Mouse (Mus musculus): Measurements from ENCODE around the gene C2.
"Not testable (repeated sequence)": the region's sequence is repeated elsewhere in the genome, so short reads cannot be mapped to it uniquely, and the experiment has no call there.

The C2 gene

GRCm38 (mm10) chr17:34874321-34874720 lies 23.7 kb downstream of the C2 start:
- DNase-seq = no peak

DNA sequence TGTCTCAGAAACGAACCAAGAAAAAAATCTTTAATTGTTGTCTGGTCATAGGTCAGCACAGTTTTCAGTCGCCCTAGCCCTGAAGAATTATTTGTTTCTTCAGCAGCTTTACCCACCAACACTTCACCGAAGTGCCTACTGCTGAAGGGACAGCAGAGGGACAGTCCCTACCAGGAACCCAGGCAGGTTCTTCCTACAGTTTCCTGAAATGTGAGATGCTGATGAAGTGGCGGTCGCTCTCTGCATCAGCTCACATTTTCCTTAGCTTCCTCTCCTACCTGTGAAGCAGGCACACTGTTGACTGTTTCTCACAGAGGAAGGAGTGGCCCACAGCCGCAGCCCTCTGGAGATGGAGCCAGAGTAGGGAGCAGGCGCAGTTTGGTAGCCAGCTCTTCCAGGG lies 32.1 kb downstream of the C2 start:
- DNase-seq = no peak

DNA sequence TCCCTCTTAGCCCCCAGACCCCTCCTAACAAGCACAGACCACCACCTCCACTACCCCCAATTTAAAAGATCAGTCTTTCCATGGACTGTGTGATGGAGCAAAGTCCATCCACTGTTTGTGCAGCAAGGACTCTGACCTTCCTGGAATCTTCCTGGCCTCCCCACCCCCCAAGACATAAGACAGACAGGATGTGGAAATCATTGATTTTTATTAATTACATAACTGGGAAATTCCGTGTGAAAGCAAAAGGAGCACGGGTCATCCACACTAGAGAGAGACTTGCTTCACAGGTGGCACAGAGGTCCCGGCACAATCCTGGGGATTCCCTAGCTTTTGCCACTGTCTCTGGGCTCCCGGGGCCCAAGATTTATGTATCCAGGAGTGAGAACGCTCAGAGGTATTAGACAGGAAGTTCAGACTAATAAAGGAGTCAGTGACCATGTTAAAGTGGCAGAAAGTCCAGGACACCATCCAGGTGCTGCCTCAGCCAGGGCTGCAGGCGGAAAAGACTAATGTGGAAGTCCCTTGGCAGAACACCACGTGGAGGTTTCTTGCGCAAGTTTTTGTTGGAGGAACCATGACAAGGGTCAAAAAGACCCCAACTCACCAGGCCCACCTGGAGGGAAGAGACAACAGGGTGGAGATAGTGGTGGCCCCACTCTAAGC lies 35.5 kb downstream of the C2 start, which contains the start of gene Cfb:
Cfb (minus strand) TSS at position 103 of the 666 bp plus-strand sequence.
- DNase-seq = no peak

DNA sequence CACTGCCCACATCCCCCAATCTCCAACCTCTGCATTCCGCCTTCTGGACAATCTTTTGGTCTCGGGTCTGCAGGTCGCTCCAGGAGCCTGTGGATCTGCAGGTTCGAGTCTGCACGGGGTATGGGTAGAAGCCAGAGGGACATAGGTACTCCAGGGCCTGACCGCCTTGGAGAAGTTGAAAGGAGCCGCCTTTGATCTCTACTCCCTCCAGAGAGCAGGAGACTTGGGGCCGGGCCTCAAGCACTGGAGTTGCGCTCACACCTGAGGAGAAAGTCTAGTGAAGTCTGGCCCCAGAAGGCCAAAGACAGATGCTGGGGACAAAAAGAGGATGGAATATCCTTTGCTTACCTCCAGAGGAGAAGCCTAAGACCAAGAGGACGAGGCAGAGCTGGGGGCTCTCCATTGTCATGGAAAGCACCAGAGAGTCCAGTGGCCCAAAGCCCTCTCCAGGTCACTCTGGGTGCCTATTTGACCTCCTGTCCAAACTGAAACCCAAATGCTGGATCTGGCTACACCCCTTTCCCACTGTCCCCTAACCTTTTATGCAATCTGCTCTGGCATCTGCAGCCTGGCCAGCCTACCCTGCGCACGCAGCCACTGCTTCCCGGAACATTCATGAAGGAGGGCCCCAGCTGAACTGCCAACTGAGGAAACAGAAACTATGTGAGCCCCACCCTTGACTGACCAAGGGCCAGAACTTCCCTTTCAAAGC lies 36.2 kb downstream of the C2 start:
- DNase-seq = no peak

- DNase-seq = no peak
Measured at GRCm38 (mm10) chr17:34860514-34860913, 37.6 kb downstream of the C2 start.

GRCm38 (mm10) chr17:34858670-34859069 lies 39.4 kb downstream of the C2 start:
- DNase-seq = no peak

DNA sequence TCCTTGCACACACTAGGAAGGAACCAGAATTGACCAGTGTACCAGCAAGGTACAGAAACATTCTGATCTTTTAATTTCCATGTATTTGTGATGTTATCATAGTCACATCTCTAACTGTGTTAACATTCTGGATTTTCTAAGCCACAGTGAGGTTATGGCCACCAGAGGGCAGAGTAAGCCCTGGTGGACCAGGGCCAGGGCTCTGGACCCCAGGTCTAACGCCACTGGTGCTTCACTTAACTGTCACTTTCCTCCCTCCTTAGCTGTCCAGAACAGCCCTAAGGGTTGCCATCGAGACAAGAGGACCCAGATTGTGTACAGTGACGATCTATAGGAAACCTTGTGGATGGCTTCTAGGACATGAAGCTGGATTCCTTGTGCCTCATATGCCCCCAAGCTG lies 42.2 kb downstream of the C2 start:
- DNase-seq = peak; percentile 75 to 76

DNA sequence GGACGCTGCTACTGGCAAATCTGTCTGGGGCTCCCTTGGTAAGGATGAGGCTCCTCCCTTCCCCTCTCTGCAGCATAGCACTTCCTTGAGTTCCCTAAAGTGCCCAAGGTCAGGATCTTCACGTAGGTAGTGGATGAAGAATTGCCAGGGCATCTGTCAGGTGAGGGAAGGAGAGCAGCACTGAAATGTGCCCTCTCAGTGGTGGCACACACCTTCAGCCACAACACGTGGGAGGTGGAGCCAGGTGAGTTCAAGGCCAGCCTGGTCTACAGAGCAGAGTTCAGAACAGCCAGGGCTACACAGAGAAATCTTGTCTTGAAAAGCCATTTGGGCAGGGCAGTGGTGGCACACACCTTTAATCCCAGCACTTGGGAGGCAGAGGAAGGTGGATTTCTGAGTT lies 43.3 kb downstream of the C2 start:
- DNase-seq = no peak

GRCm38 (mm10) chr17:34853511-34853910 lies 44.6 kb downstream of the C2 start:
- no peak for DNase-seq

- no peak for DNase-seq
Measured at GRCm38 (mm10) chr17:34850517-34851125, 47.4 kb downstream of the C2 start.

- DNase-seq = peak; percentile 99
Measured at GRCm38 (mm10) chr17:34849722-34850516, 48.1 kb downstream of the C2 start, which contains the start of the genes Skiv2l and Nelfe. TSS of gene Skiv2l (minus strand) at chr17:34850210. TSS of gene Nelfe (plus strand) at chr17:34850391.

DNA sequence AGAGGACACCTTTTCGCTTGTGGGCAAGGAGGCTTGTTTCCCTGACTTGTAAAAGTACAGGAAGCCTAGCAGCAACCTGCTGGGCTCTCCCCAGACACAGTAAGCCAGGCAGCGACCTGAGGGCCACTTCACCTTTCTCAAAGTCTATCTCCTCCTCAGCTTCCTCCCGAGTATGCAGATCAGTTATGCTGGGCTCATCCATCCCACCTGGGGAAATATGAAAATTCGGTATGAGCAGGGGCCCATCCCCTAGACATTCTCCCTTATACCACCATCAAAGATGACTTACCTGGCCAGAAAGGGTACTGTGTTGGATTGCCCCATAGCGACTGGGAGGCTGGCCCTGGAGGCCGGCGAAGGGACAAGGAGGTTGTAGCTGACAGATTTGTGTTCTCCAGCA lies 50.5 kb downstream of the C2 start:
- no peak for DNase-seq

DNA sequence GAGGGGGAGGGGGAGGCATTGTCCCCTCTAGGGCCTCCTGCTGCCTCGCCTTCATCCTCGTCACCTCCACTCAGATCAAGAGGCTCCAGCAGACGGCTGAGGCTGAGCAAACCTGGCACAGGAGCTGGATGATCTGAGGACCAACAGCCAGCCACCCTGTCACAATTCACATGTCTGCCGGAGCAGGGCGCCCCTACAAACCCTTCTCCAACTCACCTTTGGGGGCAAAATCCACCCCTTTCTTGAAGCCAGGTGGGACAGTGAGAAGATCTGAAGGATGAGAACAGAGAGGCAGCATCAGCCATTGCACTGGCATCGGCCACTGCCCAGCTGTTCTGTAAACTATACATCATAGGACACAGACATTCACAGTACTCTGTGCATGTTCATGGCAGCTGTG lies 50.9 kb downstream of the C2 start:
- no peak for DNase-seq

GRCm38 (mm10) chr17:34844884-34845283 lies 53.2 kb downstream of the C2 start:
- DNase-seq = no peak

DNA sequence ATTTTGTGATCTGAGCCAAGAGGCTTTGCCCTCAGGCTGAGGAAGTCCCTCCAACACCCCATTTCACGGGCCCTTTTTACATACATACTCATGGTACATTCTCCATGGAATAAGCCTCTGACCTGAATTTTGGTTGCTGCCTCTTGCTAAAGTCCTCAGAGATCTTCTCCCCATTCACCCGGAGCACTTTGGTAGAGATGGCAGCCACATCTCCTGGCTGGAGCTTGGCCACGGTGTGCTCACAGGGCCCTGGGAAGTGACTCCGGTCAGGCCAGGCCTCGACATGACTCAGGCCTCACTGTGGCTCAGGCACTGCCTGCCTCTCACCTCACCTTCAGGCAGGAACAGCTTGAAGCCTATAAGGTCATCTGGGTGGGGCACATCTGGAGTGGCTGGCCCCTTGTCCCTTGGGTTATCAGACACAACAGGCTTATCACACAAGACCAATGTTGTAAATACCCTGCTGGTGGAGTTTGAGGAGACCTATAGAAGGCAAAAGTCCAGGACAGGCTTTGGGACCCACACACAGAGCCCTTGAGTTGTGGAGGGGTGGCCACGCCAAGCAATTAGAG lies 57.2 kb downstream of the C2 start:
- DNase-seq = no peak

DNA sequence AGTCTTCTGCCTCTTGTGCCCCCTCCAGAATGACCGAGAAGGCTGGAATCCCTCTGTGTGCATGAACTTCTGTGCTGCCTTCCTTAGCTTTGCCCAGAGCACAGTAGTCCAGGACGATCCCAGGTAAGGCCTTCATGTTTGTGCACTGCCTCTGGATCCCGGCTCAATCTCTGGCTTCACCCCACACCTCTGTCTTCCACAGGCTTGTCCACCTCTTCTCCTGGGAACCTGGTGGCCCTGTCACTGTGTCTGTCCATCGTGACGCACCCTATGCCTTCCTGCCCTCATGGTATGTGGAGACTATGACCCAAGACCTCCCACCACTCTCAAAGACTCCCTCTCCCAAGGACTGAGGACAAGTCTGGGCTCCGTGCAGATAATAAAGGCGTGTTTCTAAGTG lies 59.3 kb downstream of the C2 start:
- no peak for DNase-seq

DNA sequence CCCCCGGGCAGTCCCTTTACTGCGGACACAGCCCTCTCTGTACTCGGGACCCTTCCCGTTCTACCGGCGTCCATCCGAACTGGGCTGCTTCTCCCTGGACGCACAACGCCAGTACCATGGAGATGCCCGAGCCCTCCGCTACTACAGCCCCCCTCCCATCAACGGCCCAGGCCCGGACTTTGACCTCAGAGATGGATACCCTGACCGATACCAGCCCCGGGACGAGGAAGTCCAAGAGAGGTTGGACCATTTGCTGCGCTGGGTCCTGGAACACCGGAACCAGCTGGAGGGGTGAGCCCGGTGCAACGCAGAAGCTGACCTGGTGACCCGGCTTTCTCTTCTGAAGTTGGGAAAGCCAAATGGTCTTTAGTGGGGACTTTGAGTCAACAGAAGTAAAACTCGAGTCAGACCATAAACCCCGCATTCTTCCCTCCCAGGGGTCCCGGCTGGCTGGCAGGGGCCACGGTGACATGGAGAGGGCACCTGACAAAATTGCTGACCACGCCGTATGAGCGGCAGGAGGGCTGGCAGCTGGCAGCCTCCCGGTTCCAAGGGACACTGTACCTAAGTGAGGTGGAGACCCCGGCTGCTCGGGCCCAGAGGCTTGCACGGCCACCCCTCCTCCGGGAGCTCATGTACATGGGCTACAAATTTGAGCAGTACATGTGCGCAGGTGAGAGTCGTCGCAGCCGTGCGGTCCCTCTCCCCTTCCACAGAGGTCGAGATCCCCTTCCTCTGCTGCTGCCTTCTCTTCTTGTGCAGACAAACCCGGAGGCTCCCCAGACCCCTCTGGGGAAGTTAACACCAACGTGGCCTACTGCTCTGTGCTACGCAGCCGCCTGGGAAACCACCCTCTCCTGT lies 60.4 kb downstream of the C2 start:
- no peak for DNase-seq

- DNase-seq = peak; percentile 93 to 94
Measured at GRCm38 (mm10) chr17:34836856-34837221, 61.2 kb downstream of the C2 start, which contains the start of the genes Stk19 and Dxo. TSS of gene Stk19 (minus strand) at chr17:34836945. TSS of gene Dxo (plus strand) at chr17:34837019.

DNA sequence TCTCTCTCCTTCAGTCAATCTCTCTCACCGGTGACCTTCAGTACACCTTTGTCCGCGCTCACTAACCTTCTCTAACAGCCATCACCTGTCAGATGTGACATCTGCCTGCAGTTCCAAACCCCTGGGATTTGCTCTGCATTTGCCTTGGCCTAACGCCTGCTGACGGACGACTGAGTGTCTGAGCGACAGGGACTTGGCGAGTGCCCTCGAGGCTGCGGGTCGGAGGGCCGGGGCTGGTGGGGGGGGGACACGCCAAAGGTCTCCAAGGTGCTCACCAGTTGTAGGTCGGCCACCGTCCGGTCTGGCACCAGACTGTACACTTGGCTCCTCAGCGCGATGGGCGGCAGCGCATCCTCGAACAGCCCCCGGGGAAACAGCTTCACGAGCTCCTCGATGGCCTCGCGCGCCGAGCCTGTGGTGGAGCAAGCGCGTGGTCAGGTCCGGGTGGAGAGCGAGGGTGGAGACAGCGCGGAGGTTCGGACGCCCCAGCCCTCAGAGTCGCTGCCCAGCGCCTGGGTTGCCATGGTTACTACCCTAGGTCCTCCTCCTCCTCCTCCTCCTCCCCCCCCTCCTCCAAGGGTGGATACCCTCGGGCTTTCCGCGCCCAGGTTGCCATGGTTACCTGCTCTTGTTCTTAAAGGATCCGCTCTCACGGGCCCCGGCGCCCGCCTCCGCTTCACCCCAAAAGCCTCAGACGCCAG lies 61.8 kb downstream of the C2 start:
- no peak for DNase-seq

- not testable (repeated sequence) for DNase-seq
Measured at GRCm38 (mm10) chr17:34830776-34831175, 67.3 kb downstream of the C2 start.

GRCm38 (mm10) chr17:34814818-34815370 lies 83.2 kb downstream of the C2 start:
- DNase-seq = no peak

Measured in B cell, adult 2 months (primary cell).